Mouse (Mus musculus) cerebellum, postnatal 4 days (tissue): ENCODE results near the gene 2810408A11Rik.
"Not testable (repeated sequence)": the region's sequence is repeated elsewhere in the genome, so short reads cannot be mapped to it uniquely, and the experiment has no call there.

ENCODE experiments used
- DNase-seq, 2 experiments: peaks; one replicate each; pipeline ENCODE4 v3.0.0; 2022; ENCODE audit warnings: low spot score in 2 of 2, mixed read lengths in 1 of 2

The 2810408A11Rik gene

GRCm38 (mm10) chr11:69931769-69932168, 31.0 kb upstream of the 2810408A11Rik start:
- no peak for DNase-seq

GRCm38 (mm10) chr11:69930967-69931537, 30.3 kb upstream of the 2810408A11Rik start:
- DNase-seq = no peak

GRCm38 (mm10) chr11:69930176-69930575, 29.4 kb upstream of the 2810408A11Rik start:
- DNase-seq = not testable (repeated sequence)

GRCm38 (mm10) chr11:69929712-69930111, 28.9 kb upstream of the 2810408A11Rik start:
- no peak for DNase-seq

- DNase-seq = no peak
Observed at GRCm38 (mm10) chr11:69927501-69927900, 26.7 kb upstream of the 2810408A11Rik start.

- no peak for DNase-seq
Observed at GRCm38 (mm10) chr11:69922796-69923195, 22.0 kb upstream of the 2810408A11Rik start.

- DNase-seq = no peak
Observed at GRCm38 (mm10) chr11:69922012-69922756, 21.4 kb upstream of the 2810408A11Rik start.

GRCm38 (mm10) chr11:69921114-69922011, 20.6 kb upstream of the 2810408A11Rik start, which contains the start of gene Eif5a:
Eif5a (minus strand) TSS chr11:69921958.
- DNase-seq = peak; percentile 100

GRCm38 (mm10) chr11:69920266-69921031, 19.7 kb upstream of the 2810408A11Rik start:
- peak in 1 of 2 experiments; percentile 61 for DNase-seq

GRCm38 (mm10) chr11:69919661-69920265, 19.0 kb upstream of the 2810408A11Rik start:
- peak in 1 of 2 experiments; percentile 36 for DNase-seq

- DNase-seq = no peak
Observed at GRCm38 (mm10) chr11:69919053-69919452, 18.3 kb upstream of the 2810408A11Rik start.

- no peak for DNase-seq
Observed at GRCm38 (mm10) chr11:69918118-69918517, 17.3 kb upstream of the 2810408A11Rik start.

- DNase-seq = no peak
Observed at GRCm38 (mm10) chr11:69917379-69917948, 16.7 kb upstream of the 2810408A11Rik start.

GRCm38 (mm10) chr11:69916652-69917378, 16.0 kb upstream of the 2810408A11Rik start:
- DNase-seq = not testable (repeated sequence)

GRCm38 (mm10) chr11:69915667-69916627, 15.2 kb upstream of the 2810408A11Rik start:
- DNase-seq = no peak

- DNase-seq = no peak
Observed at GRCm38 (mm10) chr11:69914917-69915430, 14.2 kb upstream of the 2810408A11Rik start.

- DNase-seq = no peak
Observed at GRCm38 (mm10) chr11:69914372-69914764, 13.6 kb upstream of the 2810408A11Rik start.
